Mouse (Mus musculus) gastrocnemius, postnatal 36 days (tissue): ENCODE measurements around the gene Hist2h2be. TPM values are rescaled to one million over a fixed set of nuclear protein-coding genes. Genes with fewer than 3 reads are reported as not detected.
"Not testable (repeated sequence)": the region's sequence is repeated elsewhere in the genome, so short reads cannot be mapped to it uniquely, and the experiment has no call there.

Experiments
- DNase-seq, 2 experiments: peaks; one replicate each; pipeline ENCODE4 v3.0.0; 2022
- intact Hi-C: fragments of 180-260 bp; cut with DNase I; formaldehyde crosslinking; loops from one replicate; pipeline ENCODE4 v1.15.1; 2025
- total RNA-seq, 2 experiments: library from RNA; stranded (reverse); gene quantifications; 2 replicates each; pipeline ENCODE4 v1.2.3; 2021

Hist2h2be gene
- total RNA-seq, 2 experiments from 2014 or later: 4.5 to 5.3 TPM

DNA sequence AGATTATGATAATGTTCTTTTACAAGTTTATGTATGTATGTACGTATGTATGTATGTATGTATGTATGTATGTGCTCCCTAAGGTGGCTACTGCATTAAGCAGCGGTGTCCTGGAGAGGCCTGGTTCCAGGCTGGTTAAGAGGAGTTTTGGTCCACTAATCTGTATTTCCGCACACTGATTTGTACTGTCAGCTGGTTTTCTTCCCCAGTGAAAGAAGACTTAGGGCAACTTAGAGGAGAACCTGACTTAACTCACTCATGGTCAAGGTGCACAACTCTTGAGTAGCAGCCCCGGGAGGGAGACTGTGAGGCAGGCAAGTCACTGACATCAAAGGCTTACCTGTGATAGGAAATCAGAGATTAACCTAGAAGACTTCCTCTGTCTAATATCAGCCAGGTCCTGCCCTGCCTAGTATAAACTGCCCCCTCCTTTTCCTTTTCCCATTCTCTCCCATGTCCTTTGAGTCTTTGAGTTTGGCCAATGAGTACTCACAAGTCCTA, 16.0 kb downstream of the Hist2h2be start:
- no peak for DNase-seq
- intact Hi-C loops: no loop called here

DNA sequence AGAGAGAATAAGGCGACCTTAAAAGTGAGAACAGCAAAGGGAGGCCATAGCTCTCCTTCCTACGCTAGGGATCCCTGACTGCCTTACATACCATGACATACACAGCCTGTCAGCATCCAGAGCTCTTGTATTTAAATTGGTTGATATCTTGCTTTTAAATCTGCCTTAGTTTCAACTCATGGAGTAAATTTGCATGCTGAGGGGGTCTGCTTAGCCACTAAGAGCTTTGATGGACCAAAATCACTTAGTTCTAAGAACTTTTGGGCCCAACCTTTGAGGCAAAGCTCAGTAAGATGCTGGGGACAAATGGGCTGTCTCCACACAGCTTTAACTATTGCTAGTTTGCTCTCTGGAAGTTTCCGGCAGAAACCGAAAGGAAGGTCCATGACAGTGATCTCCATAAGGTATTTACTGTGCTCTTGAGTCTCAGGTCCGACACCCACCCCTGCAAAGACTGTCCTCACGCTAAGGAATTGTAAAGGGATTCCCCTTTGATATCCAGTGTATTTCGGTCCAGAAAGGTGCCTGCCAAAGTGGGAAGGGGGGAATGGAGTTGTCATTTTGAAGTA, 16.5 kb downstream of the Hist2h2be start:
- DNase-seq: no peak
- intact Hi-C loops: no loop called here

DNA sequence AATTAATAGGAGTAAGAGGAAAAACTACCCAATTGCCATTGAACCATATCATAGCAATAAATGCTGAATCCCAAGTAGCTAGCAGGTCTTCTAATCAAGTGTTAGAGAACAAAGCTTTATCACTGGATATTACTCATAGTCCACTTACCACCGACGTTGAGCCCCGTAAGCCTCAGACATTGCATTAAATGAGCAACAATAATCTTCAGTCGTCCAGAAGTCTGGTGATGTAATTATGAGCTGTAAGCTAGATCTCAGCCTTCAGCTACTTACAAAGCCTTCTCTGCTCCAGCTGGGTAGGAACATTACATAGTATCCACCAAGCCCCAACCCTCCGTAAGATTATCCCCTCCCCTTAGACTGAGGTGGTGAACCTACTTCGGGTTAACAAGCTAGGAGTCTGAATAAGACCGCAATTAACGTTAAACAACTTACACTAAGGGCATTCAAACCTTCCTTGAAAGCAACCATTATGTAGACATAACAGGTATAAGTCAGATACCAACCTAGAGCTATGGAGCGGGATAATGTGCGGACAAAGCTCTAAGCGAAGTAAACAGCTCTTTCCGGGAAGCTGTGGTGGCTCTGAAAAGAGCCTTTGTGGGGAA, 17.1 kb downstream of the Hist2h2be start:
- intact Hi-C loops: no loop called here
- DNase-seq: no peak

DNA sequence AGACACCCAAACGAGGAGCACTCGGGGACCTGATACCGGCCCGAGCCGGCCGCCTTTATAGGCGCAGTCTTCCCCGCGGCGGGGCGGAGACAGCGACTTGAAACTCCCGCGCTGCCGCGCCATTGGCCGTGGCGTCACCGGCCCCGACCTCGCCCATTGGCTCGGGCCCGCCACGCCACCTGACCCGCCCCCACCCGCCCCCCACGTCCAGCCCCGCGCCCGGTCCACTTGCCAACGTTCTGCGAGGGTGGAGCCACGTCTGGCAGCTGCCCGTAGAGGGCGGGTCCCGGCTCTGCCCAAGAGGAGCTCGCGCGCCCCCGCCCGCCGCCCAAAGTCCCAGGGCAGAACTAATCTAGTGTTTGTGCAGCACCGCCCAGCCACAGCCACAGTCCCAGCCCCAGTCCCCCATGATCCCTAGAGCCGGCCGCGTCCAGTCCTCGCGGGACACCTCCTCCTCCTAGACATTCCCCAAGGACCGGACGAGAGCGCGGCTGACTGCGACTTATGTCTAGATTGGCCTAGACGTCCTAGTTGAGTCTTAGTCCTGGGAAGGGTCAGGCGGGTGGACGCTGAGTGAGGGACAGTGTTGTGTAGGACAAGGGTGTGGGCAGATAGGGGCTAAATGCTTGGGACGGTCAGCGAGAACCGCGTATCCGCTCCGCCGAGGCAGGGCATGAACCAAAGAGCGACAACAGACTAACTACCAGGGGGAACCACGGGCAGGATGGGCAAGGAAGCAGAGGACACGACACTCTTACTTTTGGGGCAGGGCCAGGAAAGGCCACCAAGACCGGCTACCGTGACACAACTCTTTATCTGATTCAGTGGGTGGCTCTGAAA, 18.3 kb downstream of the Hist2h2be start, which contains the start of gene Hist2h3c2:
Gene Hist2h3c2 (minus strand): TSS at position 174 of the 840 bp plus-strand sequence.
- peak in 1 of 2 experiments; percentile 49 for DNase-seq
- intact Hi-C loops: not testable (repeated sequence)

DNA sequence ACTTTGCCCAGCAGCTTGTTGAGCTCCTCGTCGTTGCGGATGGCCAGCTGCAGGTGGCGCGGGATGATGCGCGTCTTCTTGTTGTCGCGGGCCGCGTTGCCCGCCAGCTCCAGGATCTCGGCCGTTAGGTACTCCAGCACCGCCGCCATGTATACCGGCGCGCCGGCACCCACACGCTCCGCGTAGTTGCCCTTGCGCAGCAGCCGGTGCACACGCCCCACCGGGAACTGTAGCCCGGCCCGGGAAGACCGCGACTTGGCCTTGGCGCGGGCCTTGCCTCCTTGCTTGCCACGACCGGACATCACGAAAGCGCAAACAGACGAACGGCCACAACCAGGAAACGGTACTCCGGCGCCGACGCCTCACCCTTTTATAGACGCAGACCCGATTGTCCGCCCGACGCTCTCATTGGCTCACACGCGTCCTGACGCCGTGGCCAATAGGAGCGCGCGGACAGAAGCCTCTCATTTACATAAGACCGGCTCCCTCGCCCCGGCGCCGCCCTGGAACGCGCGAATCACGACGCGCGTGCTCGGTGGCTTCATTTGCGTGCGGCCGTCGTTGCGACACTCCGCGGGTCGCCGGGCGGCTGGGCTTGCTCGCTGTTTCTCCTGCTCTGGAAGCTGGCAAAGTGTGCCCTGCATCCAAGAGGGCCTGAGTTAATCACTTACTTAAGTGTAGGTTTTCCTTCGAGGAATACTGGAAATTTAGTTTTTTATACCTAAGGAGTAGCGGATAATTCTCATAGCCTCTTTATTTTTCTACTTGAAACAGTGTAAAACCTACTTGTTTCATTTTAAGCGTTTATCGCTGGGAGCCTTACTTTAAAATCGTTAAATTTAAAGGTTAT, 19.3 kb downstream of the Hist2h2be start, which contains the start of gene Hist2h2aa2:
Gene Hist2h2aa2 (minus strand): TSS at position 328 of the 850 bp plus-strand sequence.
- intact Hi-C loops: not testable (repeated sequence)
- DNase-seq: peak; percentile 93 to 98

DNA sequence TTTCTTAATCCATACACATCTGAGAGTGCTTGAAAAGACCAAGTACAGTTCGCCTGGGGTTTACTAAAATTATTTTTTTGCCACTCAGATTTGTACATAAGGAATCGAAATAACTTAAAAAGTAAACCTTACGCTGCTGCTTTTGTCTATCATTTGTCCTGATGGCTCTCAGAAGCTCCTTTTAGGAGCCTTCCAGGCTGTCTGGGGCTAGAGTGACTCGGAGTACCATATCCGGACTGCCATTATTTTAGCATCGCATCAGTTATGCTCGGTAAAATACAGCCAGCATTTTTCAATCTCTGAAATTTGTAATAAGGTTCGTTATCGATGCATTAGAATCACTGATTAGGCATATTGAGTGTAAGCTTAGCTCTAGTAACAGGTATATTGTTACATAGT, 19.9 kb downstream of the Hist2h2be start:
- intact Hi-C loops: no loop called here
- DNase-seq: no peak

DNA sequence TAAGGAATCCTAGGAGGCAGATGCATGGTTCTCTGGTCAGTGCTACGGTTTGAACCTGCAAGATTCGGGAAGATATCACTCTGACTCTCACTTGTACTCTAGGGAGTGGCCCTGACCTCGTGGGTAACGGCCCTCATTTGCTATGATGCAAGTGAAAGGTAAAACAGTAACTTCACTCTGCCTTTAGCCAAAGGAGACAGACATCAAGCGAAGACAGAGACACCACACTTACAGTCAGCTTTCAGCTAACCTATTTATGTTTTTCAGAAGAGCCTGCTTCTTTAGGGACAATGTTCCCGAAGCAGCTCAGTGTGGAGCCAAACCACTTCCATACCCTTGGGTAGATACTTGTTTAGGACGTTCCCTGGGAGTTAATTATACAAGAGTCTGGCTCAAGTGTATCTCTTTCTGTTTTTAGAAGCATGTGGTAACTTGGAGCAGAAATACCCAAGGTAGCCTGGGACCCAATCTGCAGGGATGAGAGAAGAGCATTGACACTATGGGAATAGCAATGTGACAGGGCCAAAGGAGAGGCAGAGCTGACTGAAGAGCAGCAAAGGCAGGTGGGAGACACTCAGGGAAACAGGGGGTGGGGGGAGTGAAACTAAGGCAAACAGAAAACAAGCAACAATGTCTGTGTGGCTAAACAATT, 23.1 kb downstream of the Hist2h2be start:
- intact Hi-C loops: no loop called here
- DNase-seq: no peak

DNA sequence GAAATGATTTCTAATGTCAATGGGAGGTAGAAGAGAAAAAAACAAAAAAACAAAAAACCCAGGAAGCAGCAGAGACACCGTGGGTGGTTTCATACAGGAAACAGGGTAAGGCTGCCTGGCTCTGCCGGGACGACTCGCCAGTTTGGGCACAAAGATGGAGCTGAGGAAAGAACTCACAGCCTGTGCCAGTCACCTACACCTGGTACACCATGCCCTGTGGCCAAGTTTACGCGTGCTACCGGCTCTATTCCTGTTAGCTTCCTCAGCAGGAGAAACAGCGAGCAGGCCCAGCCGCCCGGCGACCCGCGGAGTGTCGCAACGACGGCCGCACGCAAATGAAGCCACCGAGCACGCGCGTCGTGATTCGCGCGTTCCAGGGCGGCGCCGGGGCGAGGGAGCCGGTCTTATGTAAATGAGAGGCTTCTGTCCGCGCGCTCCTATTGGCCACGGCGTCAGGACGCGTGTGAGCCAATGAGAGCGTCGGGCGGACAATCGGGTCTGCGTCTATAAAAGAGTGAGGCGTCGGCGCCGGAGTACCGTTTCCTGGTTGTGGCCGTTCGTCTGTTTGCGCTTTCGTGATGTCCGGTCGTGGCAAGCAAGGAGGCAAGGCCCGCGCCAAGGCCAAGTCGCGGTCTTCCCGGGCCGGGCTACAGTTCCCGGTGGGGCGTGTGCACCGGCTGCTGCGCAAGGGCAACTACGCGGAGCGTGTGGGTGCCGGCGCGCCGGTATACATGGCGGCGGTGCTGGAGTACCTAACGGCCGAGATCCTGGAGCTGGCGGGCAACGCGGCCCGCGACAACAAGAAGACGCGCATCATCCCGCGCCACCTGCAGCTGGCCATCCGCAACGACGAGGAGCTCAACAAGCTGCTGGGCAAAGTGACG, 24.3 kb downstream of the Hist2h2be start, which contains the start of gene Hist2h2aa1:
Gene Hist2h2aa1 (plus strand): TSS at position 495 of the 884 bp plus-strand sequence.
- peak; percentile 78 to 87 for DNase-seq
- intact Hi-C loops: not testable (repeated sequence)

DNA sequence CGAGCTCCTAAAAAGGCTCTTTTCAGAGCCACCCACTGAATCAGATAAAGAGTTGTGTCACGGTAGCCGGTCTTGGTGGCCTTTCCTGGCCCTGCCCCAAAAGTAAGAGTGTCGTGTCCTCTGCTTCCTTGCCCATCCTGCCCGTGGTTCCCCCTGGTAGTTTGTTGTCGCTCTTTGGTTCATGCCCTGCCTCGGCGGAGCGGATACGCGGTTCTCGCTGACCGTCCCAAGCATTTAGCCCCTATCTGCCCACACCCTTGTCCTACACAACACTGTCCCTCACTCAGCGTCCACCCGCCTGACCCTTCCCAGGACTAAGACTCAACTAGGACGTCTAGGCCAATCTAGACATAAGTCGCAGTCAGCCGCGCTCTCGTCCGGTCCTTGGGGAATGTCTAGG, 25.1 kb downstream of the Hist2h2be start:
- DNase-seq, intact Hi-C loops: not testable (repeated sequence)

DNA sequence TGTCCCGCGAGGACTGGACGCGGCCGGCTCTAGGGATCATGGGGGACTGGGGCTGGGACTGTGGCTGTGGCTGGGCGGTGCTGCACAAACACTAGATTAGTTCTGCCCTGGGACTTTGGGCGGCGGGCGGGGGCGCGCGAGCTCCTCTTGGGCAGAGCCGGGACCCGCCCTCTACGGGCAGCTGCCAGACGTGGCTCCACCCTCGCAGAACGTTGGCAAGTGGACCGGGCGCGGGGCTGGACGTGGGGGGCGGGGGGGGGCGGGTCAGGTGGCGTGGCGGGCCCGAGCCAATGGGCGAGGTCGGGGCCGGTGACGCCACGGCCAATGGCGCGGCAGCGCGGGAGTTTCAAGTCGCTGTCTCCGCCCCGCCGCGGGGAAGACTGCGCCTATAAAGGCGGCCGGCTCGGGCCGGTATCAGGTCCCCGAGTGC, 25.5 kb downstream of the Hist2h2be start, which contains the start of gene Hist2h3c1:
Gene Hist2h3c1 (plus strand): TSS at position 259 of the 430 bp plus-strand sequence.
- DNase-seq, intact Hi-C loops: not testable (repeated sequence)

DNA sequence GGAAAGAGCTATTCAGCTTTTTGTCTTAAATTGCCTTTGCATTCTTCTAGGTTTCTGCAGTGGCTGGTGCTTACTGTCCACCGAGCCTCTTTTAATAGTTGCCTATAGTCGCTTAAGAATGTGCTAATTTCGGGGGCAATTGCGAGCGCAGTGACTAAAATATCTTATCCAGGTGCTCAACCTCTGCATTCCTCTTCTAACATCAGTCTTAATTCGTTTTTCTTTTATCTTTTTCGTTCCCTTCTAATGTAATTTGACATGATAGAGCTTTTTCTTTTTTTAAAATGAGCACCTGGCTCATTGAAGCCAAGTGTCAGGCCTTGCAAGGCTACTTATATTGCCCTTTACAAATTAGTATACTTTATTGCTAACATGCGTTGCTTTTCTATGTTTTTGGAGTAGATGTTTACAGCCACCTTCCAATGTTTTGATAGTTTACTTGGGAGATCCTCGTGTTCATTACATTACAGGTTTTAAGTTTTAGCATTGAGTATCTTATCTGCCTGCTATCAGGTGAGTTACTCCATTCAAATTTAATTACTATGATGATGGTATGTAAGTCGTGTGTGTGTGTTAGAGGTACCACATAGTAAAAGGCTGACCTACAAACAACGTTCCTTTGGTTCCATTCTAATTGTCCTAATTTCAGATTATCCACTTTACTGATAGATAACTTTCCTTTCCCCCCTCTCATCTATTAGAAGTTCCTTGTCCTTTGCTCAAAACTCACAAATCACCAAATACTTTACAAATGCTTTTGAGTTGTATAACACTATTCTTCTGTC, 26.6 kb downstream of the Hist2h2be start:
- intact Hi-C loops: no loop called here
- no peak for DNase-seq

DNA sequence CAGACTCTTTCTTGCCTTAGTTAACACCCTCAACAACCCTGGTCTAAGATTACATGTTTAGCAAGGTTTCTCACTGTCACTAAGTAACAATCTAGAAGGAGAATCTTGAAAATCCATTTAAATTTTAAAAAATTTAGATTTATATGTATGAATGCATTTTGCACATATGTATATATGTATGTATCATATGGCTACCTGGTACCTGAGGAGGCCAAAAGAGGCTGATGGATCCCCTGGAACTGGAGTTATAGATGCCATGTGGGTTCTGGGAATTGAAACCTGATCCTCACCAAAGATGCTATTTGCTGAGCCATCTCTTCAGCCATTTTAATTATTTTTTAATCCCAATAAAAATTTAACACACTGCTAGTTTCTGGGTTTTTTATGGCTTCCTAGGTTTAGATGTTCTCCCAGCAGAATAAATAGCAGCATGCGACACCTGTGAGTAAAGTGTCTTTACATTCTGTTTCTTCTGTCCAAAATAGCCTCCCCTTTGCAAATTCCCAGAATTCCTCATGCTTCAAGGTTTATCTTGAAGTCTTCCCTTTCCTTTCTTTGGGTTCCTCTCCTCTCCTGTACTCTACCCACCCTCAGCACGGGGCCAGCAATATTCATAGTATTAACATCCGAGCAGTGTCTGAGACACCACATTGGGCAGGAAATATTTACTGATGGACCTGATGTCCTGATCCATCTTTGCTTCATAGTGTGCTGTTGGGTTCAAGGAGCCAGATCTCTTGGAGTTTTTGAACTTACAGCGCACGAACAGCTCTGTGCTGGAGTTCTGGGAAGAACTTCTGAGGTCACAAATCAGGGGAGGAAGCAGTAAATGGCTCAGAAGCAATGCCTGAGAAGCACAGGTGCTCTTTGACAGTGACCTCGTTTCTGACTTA, 27.5 kb downstream of the Hist2h2be start:
- no peak for DNase-seq
- intact Hi-C loops: no loop called here

DNA sequence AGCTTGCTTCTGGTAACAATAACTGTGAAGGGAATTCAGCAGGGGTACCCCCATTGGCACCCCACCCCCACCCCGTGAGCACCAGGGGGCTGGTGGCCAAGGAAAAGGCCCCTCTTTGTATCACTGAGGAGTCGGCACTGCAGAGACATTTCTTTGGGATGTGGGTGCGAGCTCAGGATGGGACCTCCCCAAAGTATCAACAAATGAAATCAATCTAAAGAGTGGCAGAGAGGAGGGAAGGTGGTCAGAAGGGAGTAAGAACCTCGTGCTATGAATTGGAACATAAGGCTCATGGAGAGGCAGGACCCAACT, 28.1 kb downstream of the Hist2h2be start:
- intact Hi-C loops: no loop called here
- no peak for DNase-seq

DNA sequence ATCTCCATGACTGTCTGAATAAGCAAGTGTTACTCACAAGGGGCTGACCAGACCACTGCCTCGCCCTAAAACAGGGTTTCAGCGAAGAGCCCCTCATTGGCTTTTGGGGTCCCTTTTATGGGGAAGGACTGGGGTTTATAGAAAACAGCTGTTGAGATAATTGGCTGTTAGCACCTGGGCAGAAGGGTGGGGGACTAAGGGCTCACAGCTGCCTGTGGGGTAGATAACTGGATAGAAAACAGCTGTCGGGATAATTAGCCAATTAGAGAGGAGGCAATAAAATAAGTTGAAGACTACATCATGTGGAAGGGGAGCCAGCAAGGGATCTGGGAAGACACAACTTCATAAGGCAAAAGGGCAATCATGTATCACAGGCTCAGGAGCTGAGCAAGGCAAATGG, 30.0 kb downstream of the Hist2h2be start:
- intact Hi-C loops: no loop called here
- no peak for DNase-seq

DNA sequence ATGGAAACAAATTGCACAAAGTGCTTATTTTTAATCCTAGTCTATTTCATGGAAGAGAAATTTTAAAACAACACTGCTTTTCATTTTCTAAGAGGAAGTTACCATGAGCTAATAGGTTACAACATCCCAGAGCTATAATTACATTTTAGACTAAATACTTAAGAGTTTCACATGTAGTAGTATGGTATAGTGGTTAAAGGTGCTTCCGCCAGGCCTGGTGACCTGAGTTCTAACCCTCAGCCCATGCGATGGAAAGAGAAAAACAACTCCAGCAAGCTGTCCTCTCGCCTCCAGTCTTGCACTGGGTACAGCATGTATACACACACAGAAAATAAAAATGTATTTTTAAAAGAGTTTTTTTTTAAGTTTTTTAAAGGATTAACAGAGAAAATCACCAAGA, 30.9 kb downstream of the Hist2h2be start:
- intact Hi-C loops: no loop called here
- DNase-seq: no peak

DNA sequence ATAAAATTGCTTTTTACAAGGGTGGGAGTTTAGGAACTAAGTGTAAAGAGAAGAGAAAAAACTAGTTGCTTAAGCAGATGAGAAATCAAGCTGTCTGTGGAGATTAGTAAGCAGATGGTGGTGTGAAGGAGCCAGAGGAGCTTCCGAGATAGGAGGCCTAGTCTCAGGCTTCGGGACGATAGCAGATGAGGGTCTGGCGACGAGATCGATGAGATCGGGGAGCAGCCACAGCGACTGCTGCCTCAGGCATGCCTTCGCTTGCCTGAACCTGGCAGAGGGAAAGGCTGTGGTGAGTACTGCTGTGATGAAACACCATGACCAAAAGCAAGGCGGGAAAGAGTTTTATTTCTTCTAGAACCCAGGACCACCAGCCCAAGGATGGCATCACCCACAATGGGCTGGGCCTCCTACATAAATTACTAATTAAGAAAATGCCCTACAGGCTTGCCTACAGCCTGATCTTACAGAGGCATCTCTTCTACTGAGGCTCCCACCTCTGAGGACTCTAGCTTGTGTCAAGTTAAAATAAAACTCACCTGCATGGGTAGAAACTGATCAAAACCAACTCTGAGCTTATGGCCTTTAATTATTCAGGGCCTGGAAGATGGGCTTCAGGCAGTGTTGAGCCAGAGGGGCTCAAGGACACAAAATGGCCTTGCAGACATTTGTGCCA, 33.9 kb downstream of the Hist2h2be start:
- DNase-seq: no peak

More for the DNA sequence above, 33.9 kb downstream of the Hist2h2be start:
- intact Hi-C loops: no loop called here
